Mouse (Mus musculus): ENCODE measurements around the gene Nfia.
A peak's percentile ranks its signal among the peaks of the same experiment; 100 is the strongest.

The Nfia gene

DNA sequence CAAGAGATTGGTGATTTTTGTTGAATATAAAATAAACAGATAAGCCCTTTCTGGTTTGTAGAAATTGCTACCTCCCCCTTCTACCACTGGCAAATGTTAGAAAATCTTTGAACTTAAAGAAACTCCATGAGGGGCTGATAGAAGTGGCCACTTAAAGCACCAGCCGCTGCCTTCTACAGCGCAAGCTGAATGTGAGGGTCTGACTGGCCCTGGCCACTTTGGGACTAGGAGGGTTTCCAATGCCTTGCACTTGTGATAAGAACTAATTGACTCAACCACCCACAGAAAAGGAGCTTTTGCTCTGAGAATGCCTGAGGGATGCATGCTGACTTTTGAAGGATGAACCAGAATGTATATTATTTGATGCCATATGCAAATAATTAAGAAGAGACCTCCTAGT, 171.8 kb downstream of the Nfia start:
- no peak for DNase-seq (ENCODE audit: extremely low spot score)

DNA sequence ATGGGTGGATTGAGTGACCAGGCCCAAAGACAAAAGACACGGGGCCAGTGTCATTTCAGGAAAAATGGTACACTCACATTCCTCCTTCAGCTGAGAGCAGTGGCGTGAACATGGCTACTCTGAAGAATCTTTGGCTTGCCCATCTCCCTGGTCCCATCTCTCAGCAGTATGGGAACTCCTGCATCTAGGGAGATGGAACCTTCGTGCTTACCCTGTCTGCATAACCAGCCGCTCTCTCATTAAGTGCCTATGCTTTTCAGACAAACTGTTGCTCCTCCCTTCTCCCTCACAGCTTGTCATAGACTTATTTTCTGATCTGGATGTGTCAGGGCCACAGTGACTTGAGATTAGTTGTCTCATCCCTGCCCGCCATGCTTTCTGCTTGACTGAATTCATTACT, 174.9 kb downstream of the Nfia start:
- no peak for DNase-seq (ENCODE audit: extremely low spot score)

DNA sequence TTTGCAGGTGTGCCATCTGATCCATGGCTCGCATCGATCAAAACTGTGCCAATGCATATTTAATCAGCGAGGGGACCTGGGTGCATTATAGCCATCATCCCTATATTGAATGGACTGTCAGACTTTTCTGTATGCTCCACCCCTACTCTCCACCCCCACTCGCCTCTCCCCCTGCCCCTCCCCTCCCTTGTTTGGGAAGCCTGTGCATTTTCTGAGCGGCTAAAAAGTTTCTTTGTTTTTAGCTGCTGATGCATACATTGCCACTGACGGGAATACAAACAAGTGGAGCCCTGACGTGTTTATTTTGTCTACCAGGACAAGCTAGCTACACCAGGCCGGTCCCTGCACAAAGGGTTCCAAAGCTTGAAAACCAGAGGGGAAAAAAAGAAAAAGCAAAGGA, 175.7 kb downstream of the Nfia start:
- DNase-seq (ENCODE audit: extremely low spot score), result peak; percentile 11

GRCm38 (mm10) chr4:97950341-97951071, 178.0 kb downstream of the Nfia start:
- DNase-seq (ENCODE audit: extremely low spot score), result no peak

- DNase-seq (ENCODE audit: extremely low spot score), result no peak
Observed at GRCm38 (mm10) chr4:97953886-97954285, 181.4 kb downstream of the Nfia start.

GRCm38 (mm10) chr4:97958121-97958520, 185.6 kb downstream of the Nfia start:
- DNase-seq (ENCODE audit: extremely low spot score), result no peak

GRCm38 (mm10) chr4:97962856-97963255, 190.3 kb downstream of the Nfia start:
- no peak for DNase-seq (ENCODE audit: extremely low spot score)

GRCm38 (mm10) chr4:97963951-97964350, 191.4 kb downstream of the Nfia start:
- DNase-seq (ENCODE audit: extremely low spot score), result no peak

GRCm38 (mm10) chr4:97968786-97969348, 196.3 kb downstream of the Nfia start:
- DNase-seq (ENCODE audit: extremely low spot score), result no peak

- no peak for DNase-seq (ENCODE audit: extremely low spot score)
Observed at GRCm38 (mm10) chr4:97973064-97973463, 200.5 kb downstream of the Nfia start.

DNA sequence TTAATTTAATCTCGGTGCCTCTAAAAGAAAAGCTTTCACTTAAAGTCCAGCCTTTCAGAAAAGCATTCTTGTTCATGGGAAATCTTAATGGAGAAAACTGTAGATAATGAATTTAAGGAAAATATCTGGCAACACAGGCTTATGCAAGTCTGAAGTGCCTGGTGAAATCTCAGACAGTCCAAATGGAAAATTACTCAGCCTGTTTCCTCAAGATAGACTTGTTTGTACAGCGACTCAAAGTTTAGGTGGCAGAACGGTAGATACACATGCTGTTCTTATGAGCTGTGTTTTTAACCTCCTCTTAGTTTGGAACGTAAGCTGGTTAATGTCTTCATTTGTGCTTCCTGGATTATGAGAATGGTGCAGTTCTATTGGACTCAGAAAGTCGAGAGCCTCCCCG, 201.5 kb downstream of the Nfia start:
- DNase-seq (ENCODE audit: extremely low spot score), result no peak

GRCm38 (mm10) chr4:97976891-97977290, 204.4 kb downstream of the Nfia start:
- DNase-seq (ENCODE audit: extremely low spot score), result no peak

- DNase-seq (ENCODE audit: extremely low spot score), result no peak
Observed at GRCm38 (mm10) chr4:97984361-97984760, 211.8 kb downstream of the Nfia start.

- no peak for DNase-seq (ENCODE audit: extremely low spot score)
Observed at GRCm38 (mm10) chr4:97986056-97986734, 213.7 kb downstream of the Nfia start.

GRCm38 (mm10) chr4:97986735-97987075, 214.2 kb downstream of the Nfia start:
- no peak for DNase-seq (ENCODE audit: extremely low spot score)

GRCm38 (mm10) chr4:97988703-97989102, 216.2 kb downstream of the Nfia start:
- DNase-seq (ENCODE audit: extremely low spot score), result no peak

DNA sequence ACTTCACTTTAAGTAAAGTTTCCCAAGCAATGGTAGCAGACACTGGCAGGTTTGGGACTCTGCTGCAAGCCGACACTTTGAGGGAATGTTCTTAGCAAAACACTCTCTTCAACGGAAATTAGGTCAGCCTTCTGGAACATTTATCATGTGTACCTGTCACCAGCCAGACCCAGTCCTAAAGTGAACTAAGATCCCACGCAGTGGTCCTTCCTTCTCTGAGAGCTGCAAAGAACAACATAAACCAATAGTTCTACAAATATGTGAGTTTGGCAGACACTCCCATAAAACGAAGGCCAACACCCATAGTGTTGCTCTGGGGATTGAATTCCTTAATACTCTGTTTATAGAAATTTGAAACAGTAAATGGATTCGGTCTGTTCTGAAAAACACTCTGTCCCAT, 217.9 kb downstream of the Nfia start:
- DNase-seq (ENCODE audit: extremely low spot score), result peak; percentile 13

DNA sequence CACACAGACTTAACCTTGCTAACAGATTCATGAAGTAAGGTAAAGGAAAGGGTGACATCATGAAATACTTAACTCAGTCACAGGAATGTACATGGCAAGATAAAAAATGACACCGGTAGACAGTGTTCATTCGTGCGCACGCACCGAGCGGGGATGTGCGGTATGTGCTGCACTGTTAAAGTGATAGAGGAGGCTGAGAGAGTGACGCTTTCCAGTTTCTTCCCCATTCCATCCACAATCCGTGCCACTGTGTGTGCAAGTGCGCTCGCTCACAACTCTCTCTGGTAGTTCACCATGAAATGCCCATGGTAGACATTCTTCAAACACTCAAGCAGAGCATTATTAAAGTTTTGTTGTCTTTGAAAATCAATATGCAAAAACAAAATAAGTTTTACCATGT, 218.9 kb downstream of the Nfia start:
- no peak for DNase-seq (ENCODE audit: extremely low spot score)

- peak; percentile 31 for DNase-seq (ENCODE audit: extremely low spot score)
Observed at GRCm38 (mm10) chr4:97991880-97992279, 219.3 kb downstream of the Nfia start.

DNA sequence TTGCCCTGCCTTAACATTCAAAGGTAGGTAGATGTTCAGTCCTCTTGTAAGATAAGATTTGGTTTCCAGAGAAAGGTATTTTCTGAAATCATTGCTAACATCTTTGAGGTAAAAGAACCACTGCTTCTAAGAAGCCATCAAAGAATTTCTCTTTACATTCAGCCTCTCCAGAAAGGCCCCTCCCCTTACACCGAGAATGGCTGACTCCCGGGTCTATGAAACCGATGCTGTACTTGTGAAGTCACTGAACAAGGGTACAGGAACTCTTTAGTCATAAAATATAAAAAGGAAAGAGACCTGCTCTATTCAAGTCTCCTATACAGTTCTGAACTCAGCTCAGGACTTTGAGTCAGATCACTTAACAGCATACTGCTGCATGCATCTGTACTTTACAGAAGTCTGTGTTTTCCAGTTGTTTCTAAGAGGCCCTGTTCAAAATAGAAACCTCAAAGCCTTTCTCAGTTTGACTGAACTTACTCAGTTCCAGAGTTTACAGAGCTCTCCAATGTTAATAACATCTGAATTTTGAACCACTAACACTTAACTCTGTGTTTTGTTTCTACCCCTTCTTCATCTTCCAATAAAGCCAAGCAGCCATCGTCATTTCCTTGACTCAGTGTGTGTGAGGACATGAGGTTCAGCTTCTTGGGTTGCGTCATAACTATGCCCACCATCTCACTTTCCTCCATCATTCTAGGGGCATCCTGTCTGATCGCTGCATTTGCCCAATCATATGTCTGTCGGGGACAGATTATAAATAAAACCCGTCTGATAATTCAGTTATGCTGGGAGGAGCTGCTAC, 223.6 kb downstream of the Nfia start:
- no peak for DNase-seq (ENCODE audit: extremely low spot score)

GRCm38 (mm10) chr4:97997151-97997817, 224.8 kb downstream of the Nfia start:
- no peak for DNase-seq (ENCODE audit: extremely low spot score)

DNA sequence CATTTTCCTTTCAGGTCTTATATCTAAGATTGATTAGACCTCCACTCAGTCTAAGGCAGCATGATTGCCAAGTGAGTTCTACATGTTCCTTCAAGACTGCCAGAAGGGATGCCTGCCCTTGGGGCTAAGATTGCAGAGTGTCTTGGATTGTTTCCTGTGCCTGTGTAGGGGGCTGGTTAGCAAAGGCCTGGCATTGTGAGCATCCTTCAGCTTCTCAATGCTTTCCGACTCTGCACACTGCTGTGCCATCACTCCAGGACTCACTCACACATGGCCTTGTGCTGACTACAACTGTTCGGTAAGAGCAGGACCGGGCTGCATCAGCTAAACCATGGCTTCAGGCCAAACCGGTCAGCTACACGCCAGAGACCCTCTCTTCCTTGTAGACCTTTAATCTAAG, 229.7 kb downstream of the Nfia start:
- DNase-seq (ENCODE audit: extremely low spot score), result no peak
